Mouse (Mus musculus) right cerebral cortex, postnatal 25 days (tissue): Measurements from ENCODE around the gene Ublcp1.

Experiments
- DNase-seq: peaks from one replicate; pipeline ENCODE4 v3.0.0; 2022

Gene Ublcp1

GRCm38 (mm10) chr11:44414605-44415004 is 55.7 kb downstream of the Ublcp1 start:
- DNase-seq = no peak

GRCm38 (mm10) chr11:44413371-44413770 is 56.9 kb downstream of the Ublcp1 start:
- no peak for DNase-seq

DNA sequence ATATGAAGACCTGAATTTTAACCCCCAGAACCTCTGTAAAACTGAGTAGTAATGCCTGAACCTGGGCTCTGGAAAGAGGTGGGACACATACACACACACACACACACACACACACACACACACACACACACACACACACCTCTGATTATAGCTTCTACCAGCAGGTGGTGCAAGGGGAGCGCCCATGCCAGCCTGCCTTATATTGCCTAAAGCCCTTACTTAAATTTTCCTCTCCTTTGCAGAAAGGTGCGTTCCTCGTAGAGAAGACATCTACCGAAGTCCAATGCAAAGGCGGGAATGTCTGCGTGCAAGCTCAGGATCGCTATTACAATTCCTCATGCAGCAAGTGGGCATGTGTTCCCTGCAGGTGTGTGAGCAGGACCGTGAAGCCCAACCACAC is 58.0 kb downstream of the Ublcp1 start:
- DNase-seq = no peak

GRCm38 (mm10) chr11:44410413-44410812 is 59.9 kb downstream of the Ublcp1 start:
- no peak for DNase-seq

GRCm38 (mm10) chr11:44408626-44409025 is 61.7 kb downstream of the Ublcp1 start:
- DNase-seq = no peak

DNA sequence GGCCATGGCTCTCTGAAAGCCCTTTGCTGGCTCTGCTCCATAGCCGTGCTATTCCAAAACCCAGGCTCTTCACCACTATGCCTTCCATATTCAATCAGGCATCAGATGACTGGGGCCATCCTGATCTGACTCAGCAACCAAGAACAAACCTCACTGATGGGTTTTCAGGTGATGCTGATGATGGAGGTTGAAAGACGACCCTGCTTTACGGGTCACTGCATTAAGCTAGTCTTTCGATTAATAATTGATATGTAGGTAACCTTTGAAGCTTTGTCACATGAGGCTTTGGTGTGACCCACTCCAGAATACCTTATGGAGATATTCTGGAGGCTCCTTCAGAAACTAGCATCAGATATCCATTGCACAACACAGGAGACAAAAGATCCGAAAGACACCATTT is 63.8 kb downstream of the Ublcp1 start:
- DNase-seq = no peak

GRCm38 (mm10) chr11:44405961-44406360 is 64.3 kb downstream of the Ublcp1 start:
- DNase-seq = no peak

- no peak for DNase-seq
Observed at GRCm38 (mm10) chr11:44405113-44405512, 65.2 kb downstream of the Ublcp1 start.
